Mouse (Mus musculus): ENCODE measurements around the gene Dnajb12. TPM values are rescaled to one million over a fixed set of nuclear protein-coding genes. Genes with fewer than 3 reads are reported as not detected.

Gene Dnajb12
- polyA plus RNA-seq (2014; fragmentation: Nextera tagmentation; extraction: Ambion mirVana): 20.6 and 22.5 TPM in 2 replicates

DNA sequence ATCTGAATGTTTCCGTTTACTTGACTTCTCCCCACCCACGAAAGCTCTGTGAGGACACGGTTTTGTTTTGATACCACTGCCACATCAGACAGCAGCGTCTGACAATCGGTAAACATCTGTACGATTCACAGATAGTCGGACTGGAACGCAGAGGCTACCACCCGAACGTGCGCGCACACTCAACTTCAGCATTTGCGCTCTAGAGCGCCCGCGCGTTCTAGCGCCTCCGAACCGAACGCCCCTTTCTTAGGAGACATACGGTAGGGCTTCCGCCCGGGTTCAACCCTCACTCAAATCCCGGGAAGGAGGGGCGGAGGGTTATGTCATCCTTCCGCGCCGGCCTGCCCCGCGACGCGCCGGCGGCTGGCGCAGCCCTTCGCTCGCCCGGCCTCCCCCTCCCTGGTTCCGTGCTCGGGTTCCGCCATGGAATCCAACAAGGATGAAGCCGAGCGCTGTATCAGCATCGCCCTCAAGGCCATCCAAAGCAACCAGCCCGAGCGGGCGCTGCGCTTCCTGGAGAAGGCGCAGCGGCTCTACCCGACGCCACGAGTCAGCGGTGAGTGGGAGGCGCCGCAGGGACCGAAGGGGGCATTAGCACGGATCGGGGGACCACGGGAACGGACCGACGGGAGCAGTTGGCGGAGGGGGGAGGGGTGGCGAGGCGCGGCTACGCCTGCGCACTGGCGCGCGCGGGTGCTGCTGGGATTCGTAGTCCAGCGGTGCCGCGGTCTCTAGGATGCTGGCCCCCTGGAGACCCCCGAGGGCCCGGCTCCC, at the start of gene Dnajb12:
Dnajb12 (plus strand) TSS at position 302 of the 774 bp plus-strand sequence.
- Histone ChIP-seq H3K27me3 (ENCODE audit: control insufficient read depth, insufficient read depth, low read length) (no peaks in the 10 kb centered on the region), H3K4me1 (replicated peaks; ENCODE audit: control insufficient read depth, insufficient read depth, low read length) (peaks cover 11% of the 10 kb centered on the region), H3K36me3 (replicated peaks; ENCODE audit: control insufficient read depth, insufficient read depth) (no peaks in the 10 kb centered on the region), H3K9ac (peak within 1 kb of the TSS; percentile 87), H3K4me3 (replicated peaks; ENCODE audit: low read length) (peak within 1 kb of the TSS; percentile 81), H3K27ac (peak within 1 kb of the TSS; percentile 99), H3K4me2 (replicated peaks) (peak within 1 kb of the TSS; percentile 67), H3K9me3 (ENCODE audit: control insufficient read depth, low read length) (no peaks in the 10 kb centered on the region)
- ATAC-seq (ENCODE audit: low FRiP score) (peak; percentile 93), DNase-seq (ENCODE audit: low spot score) (peak; percentile 94)
- under 1% methylated on average over 76 of the region's 80 CpGs for WGBS

DNA sequence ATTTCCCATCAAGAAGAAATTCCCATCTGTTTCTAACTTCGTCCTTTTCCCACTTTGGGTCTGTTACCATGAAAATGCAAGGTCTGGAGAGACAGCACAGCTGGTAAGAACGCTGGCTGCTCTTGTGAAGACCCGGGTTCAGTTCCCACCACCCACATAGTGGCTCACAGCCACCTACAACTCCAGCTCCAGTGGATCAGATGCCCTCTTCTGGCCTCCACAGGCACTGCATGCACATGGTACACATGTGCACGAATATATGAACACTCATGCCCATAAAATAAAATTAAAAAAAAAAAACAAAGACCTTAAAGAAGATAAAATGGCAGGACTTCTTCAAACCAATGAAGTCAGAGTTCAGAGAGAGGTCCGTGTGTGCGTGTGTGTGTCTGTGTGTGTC, 49.5 kb upstream of the Dnajb12 start:
- peaks cover 35% of the 10 kb centered on the region for H3K36me3 ChIP-seq (replicated peaks; ENCODE audit: control insufficient read depth, insufficient read depth)
- no peaks in the 10 kb centered on the region for H3K9me3 ChIP-seq (ENCODE audit: control insufficient read depth, low read length)
- no peaks in the 10 kb centered on the region for H3K27me3 ChIP-seq (ENCODE audit: control insufficient read depth, insufficient read depth, low read length)
- H3K27ac ChIP-seq: no peak overlapping the region
- H3K4me3 ChIP-seq (replicated peaks; ENCODE audit: low read length): no peak overlapping the region
- ATAC-seq (ENCODE audit: low FRiP score): no peak
- WGBS: 97% methylated on average over 6 of the region's 6 CpGs
- H3K9ac ChIP-seq: no peak overlapping the region
- H3K4me2 ChIP-seq (replicated peaks): no peak overlapping the region
- no peak for DNase-seq (ENCODE audit: low spot score)
- H3K4me1 ChIP-seq (replicated peaks; ENCODE audit: control insufficient read depth, insufficient read depth, low read length): no peaks in the 10 kb centered on the region

DNA sequence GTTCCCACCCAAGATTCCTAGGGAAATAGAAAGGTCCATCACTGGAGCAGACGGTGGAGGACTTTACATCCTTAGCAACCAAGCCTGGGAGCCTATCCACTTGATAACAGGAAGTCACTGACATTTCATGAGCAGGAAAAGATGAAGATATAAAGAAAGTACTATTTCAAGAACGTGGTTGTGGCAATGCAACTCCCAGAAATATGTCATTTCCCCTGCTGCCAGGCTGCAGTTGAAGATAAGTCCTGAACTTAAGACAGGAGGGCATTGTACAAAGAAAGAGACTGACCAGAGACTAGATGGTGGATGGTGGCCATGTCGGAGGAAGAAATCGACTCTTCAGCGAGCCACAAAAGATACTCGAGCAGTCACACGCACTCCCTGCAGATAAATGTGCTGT, 47.4 kb upstream of the Dnajb12 start:
- H3K4me2 ChIP-seq (replicated peaks): no peak overlapping the region
- H3K36me3 ChIP-seq (replicated peaks; ENCODE audit: control insufficient read depth, insufficient read depth): peaks cover 35% of the 10 kb centered on the region
- DNase-seq (ENCODE audit: low spot score) (no peak), ATAC-seq (ENCODE audit: low FRiP score) (no peak)
- no peaks in the 10 kb centered on the region for H3K9me3 ChIP-seq (ENCODE audit: control insufficient read depth, low read length)
- no peak overlapping the region for H3K9ac ChIP-seq
- WGBS: 93% methylated on average over 7 of the region's 7 CpGs
- no peaks in the 10 kb centered on the region for H3K27me3 ChIP-seq (ENCODE audit: control insufficient read depth, insufficient read depth, low read length)
- H3K4me1 ChIP-seq (replicated peaks; ENCODE audit: control insufficient read depth, insufficient read depth, low read length): no peaks in the 10 kb centered on the region
- H3K4me3 ChIP-seq (replicated peaks; ENCODE audit: low read length): no peak overlapping the region
- H3K27ac ChIP-seq: no peak overlapping the region

DNA sequence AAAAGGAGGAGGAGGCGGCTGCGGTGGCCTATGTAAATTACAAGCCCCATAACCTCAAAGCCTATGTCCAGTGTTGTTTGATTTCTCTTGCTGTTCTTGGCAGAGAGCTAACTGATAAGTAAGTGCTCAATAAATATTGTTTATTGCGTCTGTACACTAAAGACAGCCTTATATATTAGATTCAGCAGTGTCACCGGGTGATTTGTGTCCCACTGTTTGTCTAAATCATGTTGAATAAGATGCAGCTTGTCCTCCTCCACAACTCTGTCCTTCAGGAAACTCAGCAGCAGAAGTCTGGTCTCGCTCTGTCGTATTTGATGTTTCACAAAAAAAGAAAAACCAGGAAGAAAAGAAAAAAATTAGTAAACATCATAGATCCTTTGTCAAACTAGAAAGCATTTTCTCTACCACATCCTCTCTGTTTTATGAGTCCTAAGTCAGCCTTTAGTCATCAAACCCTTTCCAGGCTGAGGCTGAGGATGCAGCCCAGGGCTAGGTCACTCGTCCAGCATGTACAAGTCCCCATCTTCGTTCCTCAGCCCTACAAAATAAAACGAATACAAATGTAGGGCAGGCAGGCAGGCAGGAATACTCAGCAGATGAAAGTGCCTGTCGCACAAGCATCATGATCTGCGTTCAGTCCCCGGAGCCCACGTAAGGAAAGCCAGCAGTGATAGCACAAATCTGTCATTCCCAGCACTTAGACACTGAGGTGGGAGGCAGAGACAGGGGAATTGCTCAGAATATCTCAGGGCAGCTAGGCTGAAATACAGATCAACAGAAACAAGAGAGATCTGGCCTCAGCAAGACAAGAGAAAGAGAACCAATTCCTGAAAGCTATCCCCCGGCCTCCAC, 43.8 kb upstream of the Dnajb12 start:
- no peak for DNase-seq (ENCODE audit: low spot score)
- ATAC-seq (ENCODE audit: low FRiP score): no peak
- no peak overlapping the region for H3K27ac ChIP-seq
- no peaks in the 10 kb centered on the region for H3K9me3 ChIP-seq (ENCODE audit: control insufficient read depth, low read length)
- H3K4me1 ChIP-seq (replicated peaks; ENCODE audit: control insufficient read depth, insufficient read depth, low read length): no peaks in the 10 kb centered on the region
- H3K9ac ChIP-seq: no peak overlapping the region
- H3K36me3 ChIP-seq (replicated peaks; ENCODE audit: control insufficient read depth, insufficient read depth): 0 out of 2 replicates have a peak, but pooled peaks cover 8% of the 10 kb centered on the region
- no peak overlapping the region for H3K4me2 ChIP-seq (replicated peaks)
- H3K27me3 ChIP-seq (ENCODE audit: control insufficient read depth, insufficient read depth, low read length): no peaks in the 10 kb centered on the region
- WGBS: 86% methylated on average over 14 of the region's 14 CpGs
- no peak overlapping the region for H3K4me3 ChIP-seq (replicated peaks; ENCODE audit: low read length)

DNA sequence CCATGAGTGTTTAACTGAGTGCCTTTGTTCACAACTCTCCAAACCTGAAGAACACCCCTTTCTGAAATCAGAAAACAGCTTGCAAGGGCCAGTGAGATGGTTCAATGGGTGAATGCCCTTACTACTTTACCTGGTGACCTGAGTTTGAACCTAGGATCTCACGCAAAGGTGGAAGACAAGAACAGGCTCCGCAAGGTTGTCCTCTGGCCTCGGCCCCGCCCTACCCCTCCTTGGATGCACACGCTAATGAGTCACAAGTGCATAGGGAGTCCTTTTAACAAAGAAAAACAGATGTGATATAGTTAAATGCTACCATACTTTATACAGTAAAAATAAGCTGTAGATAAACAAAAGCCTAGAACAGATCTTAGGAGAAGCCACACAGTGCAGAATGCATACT, 41.9 kb upstream of the Dnajb12 start:
- no peak overlapping the region for H3K4me2 ChIP-seq (replicated peaks)
- 0 out of 2 replicates have a peak, but pooled peaks cover 4% of the 10 kb centered on the region for H3K36me3 ChIP-seq (replicated peaks; ENCODE audit: control insufficient read depth, insufficient read depth)
- H3K4me3 ChIP-seq (replicated peaks; ENCODE audit: low read length): no peak overlapping the region
- no peaks in the 10 kb centered on the region for H3K27me3 ChIP-seq (ENCODE audit: control insufficient read depth, insufficient read depth, low read length)
- no peaks in the 10 kb centered on the region for H3K9me3 ChIP-seq (ENCODE audit: control insufficient read depth, low read length)
- ATAC-seq (ENCODE audit: low FRiP score) (no peak), DNase-seq (ENCODE audit: low spot score) (no peak)
- H3K4me1 ChIP-seq (replicated peaks; ENCODE audit: control insufficient read depth, insufficient read depth, low read length): no peaks in the 10 kb centered on the region
- WGBS: 97% methylated on average over 5 of the region's 5 CpGs
- H3K27ac ChIP-seq: no peak overlapping the region
- no peak overlapping the region for H3K9ac ChIP-seq

DNA sequence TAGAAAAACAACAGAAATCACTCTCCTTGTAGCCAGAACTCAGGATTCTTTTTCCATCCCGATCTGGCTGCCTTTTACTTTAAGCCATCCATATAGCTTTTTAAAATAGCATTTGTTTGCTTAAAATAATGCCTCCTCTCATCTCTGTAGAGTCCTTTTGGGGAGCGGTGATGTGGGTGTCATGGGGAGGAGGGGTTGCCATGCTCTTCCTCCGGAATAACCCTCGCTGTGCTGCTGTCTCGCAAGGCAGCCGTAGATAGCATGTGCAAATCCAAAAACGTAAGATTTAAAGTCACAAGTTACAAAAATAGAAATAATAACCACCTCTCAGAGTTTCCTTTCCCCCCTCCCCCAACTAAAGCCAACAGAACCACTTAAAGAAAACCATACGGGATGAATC, 37.9 kb upstream of the Dnajb12 start:
- H3K36me3 ChIP-seq (replicated peaks; ENCODE audit: control insufficient read depth, insufficient read depth): no peaks in the 10 kb centered on the region
- H3K4me2 ChIP-seq (replicated peaks): no peak overlapping the region
- ATAC-seq (ENCODE audit: low FRiP score) (no peak), DNase-seq (ENCODE audit: low spot score) (no peak)
- no peaks in the 10 kb centered on the region for H3K4me1 ChIP-seq (replicated peaks; ENCODE audit: control insufficient read depth, insufficient read depth, low read length)
- no peaks in the 10 kb centered on the region for H3K9me3 ChIP-seq (ENCODE audit: control insufficient read depth, low read length)
- no peaks in the 10 kb centered on the region for H3K27me3 ChIP-seq (ENCODE audit: control insufficient read depth, insufficient read depth, low read length)
- H3K27ac ChIP-seq: no peak overlapping the region
- H3K9ac ChIP-seq: no peak overlapping the region
- WGBS: 95% methylated on average over 8 of the region's 8 CpGs
- H3K4me3 ChIP-seq (replicated peaks; ENCODE audit: low read length): no peak overlapping the region

DNA sequence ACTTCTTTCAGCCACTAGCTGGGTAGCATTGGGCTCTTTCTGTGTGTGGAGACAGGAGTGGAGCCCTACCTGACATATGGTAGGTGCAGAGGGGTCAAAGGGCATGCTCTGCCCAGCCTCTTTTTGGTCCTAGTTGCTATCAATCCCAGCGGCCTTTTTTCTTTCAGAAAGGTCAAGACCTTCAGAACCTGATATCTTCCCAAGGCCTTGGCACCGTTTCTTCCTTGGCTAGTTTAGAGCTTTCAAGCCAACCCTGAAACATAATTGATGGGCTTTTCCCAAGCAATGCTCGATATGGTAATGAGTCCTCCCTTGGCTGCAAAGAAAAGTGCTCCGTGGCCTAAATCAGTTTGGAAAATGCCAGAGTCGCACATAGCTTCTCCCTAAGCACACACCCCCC, 36.2 kb upstream of the Dnajb12 start:
- Histone ChIP-seq H3K9me3 (ENCODE audit: control insufficient read depth, low read length) (no peaks in the 10 kb centered on the region), H3K36me3 (replicated peaks; ENCODE audit: control insufficient read depth, insufficient read depth) (no peaks in the 10 kb centered on the region), H3K9ac (no peak overlapping the region), H3K4me3 (replicated peaks; ENCODE audit: low read length) (no peak overlapping the region), H3K4me2 (replicated peaks) (no peak overlapping the region), H3K4me1 (replicated peaks; ENCODE audit: control insufficient read depth, insufficient read depth, low read length) (no peaks in the 10 kb centered on the region), H3K27me3 (ENCODE audit: control insufficient read depth, insufficient read depth, low read length) (no peaks in the 10 kb centered on the region), H3K27ac (no peak overlapping the region)
- DNase-seq (ENCODE audit: low spot score) (no peak), ATAC-seq (ENCODE audit: low FRiP score) (no peak)
- 25% methylated on average over 5 of the region's 5 CpGs for WGBS

DNA sequence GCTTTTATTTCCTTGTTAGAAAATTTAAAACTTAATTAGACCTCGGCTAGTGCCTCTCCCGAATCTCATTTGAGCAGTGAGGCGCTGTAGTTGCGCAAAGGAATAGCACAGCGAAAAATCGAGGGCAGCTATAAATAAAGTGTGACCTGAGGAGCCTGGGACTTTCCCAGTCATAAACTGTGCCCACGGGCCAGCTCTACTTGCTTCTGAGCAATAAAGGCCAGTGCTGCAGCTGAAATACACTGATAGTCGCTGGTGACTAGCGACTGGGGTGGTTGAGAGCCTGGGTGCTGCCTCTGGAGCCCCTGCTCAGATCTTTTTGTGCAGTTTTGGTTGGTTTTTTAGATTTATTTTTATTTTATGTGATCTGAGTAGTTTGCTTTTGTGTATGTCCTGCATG, 34.7 kb upstream of the Dnajb12 start:
- no peaks in the 10 kb centered on the region for H3K27me3 ChIP-seq (ENCODE audit: control insufficient read depth, insufficient read depth, low read length)
- 79% methylated on average over 9 of the region's 9 CpGs for WGBS
- DNase-seq (ENCODE audit: low spot score): no peak
- H3K27ac ChIP-seq: no peak overlapping the region
- ATAC-seq (ENCODE audit: low FRiP score): no peak
- H3K4me2 ChIP-seq (replicated peaks): no peak overlapping the region
- H3K4me3 ChIP-seq (replicated peaks; ENCODE audit: low read length): no peak overlapping the region
- no peaks in the 10 kb centered on the region for H3K9me3 ChIP-seq (ENCODE audit: control insufficient read depth, low read length)
- H3K4me1 ChIP-seq (replicated peaks; ENCODE audit: control insufficient read depth, insufficient read depth, low read length): no peaks in the 10 kb centered on the region
- no peak overlapping the region for H3K9ac ChIP-seq
- H3K36me3 ChIP-seq (replicated peaks; ENCODE audit: control insufficient read depth, insufficient read depth): no peaks in the 10 kb centered on the region

DNA sequence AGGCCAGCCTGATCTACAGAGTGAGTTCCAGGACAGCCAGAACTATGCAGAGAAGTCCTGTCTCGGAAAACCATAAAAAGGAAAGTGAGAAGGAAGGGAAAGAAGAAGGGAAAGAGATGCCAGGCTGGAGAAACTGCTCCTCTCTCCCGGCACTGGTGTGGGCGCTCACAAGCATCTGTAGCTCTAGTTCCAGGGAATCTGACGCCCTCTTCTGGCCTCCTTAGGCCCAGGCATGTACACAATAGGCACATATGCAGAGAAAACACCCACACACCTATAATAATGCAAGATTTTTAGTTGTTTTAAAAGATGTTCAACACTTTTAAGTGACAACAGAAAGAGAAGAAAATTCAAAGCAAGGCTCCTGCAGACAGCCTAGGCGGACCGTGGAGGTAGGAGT, 32.9 kb upstream of the Dnajb12 start:
- Histone ChIP-seq H3K27ac (no peak overlapping the region), H3K4me3 (replicated peaks; ENCODE audit: low read length) (no peak overlapping the region), H3K9me3 (ENCODE audit: control insufficient read depth, low read length) (no peaks in the 10 kb centered on the region), H3K4me2 (replicated peaks) (no peak overlapping the region), H3K9ac (no peak overlapping the region), H3K4me1 (replicated peaks; ENCODE audit: control insufficient read depth, insufficient read depth, low read length) (no peaks in the 10 kb centered on the region), H3K36me3 (replicated peaks; ENCODE audit: control insufficient read depth, insufficient read depth) (no peaks in the 10 kb centered on the region), H3K27me3 (ENCODE audit: control insufficient read depth, insufficient read depth, low read length) (no peaks in the 10 kb centered on the region)
- 81% methylated on average over 6 of the region's 6 CpGs for WGBS
- ATAC-seq (ENCODE audit: low FRiP score): no peak
- no peak for DNase-seq (ENCODE audit: low spot score)
